Mouse (Mus musculus) lung, adult 2 months (tissue): ENCODE measurements around the gene Ltbp4. TPM values are rescaled to one million over a fixed set of nuclear protein-coding genes. Genes with fewer than 3 reads are reported as not detected.

ENCODE experiments used
- DNase-seq: peaks from one replicate; pipeline ENCODE4 v3.0.0; 2022
- H3K4me1 ChIP-seq: fragments of 200-500 bp; 2 replicates; pipeline ENCODE4 v1.6.1; 2011; ENCODE audit warnings: low read length; ENCODE audit not compliant: control insufficient read depth, insufficient read depth
- H3K4me3 ChIP-seq: fragments of 200-500 bp; replicated peaks from 2 replicates; pipeline ENCODE3; 2011; ENCODE audit warnings: low read depth, mild to moderate bottlenecking, control low read depth, low read length; ENCODE audit errors: extremely low read depth
- CTCF ChIP-seq: fragments of 200-500 bp; IDR thresholded peaks from 2 replicates; pipeline ENCODE4 v1.5.1; 2011; ENCODE audit warnings: mild to moderate bottlenecking, low read length, control low read depth; ENCODE audit not compliant: insufficient read depth
- POLR2A ChIP-seq: fragments of 200-500 bp; IDR thresholded peaks from 2 replicates; pipeline ENCODE4 v1.6.1; 2011; ENCODE audit warnings: low read depth, mild to moderate bottlenecking, control low read depth, low read length, borderline replicate concordance; ENCODE audit errors: extremely low read depth
- WGBS: fragments of 180-500 bp; shearing (Covaris S2); methylation state at CpG from one replicate; pipeline ENCODE4 v1.1.7; 2018; 5-methylcytosine and 5-hydroxymethylcytosine counted together
- polyA plus RNA-seq: library from polyadenylated mRNA; depleted of rRNA; stranded (reverse); fragments of >200 nt; gene quantifications from 2 replicates; pipeline ENCODE4 v1.2.3, GENCODE M21; 2012

The Ltbp4 gene
- polyA plus RNA-seq, 1 experiment, result 496 TPM

GRCm38 (mm10) chr7:27356861-27357594 is 19.5 kb upstream of the Ltbp4 start, which contains the start of gene Gm20479:
TSS of gene Gm20479 (minus strand) at chr7:27357419.
- peaks cover 2% of the 10 kb centered on the region for H3K4me1 ChIP-seq
- WGBS, result 3% methylated on average over 27 of the region's 27 CpGs
- H3K4me3 ChIP-seq, result peak within 1 kb of the TSS; percentile 55
- no peak for TF ChIP-seq CTCF
- peak; percentile 35; the same call in 1 of the 2 replicates for TF ChIP-seq POLR2A
- no peak for DNase-seq

GRCm38 (mm10) chr7:27356248-27356647 is 18.8 kb upstream of the Ltbp4 start:
- Histone ChIP-seq H3K4me1 (peaks cover 2% of the 10 kb centered on the region), H3K4me3 (peak overlapping the region; percentile 55)
- 1% methylated on average over 16 of the region's 16 CpGs for WGBS
- TF ChIP-seq CTCF, result no peak
- 0 out of 2 replicates have a peak, but pooled peaks have one; percentile 2 for TF ChIP-seq POLR2A
- peak; percentile 50 for DNase-seq

- WGBS, result under 1% methylated on average over 34 of the region's 34 CpGs
- DNase-seq, result peak; percentile 85
- peak within 1 kb of the TSS; percentile 90 for H3K4me3 ChIP-seq
- TF ChIP-seq POLR2A (0 out of 2 replicates have a peak, but pooled peaks have one; percentile 23), CTCF (no peak)
- H3K4me1 ChIP-seq, result peaks cover 2% of the 10 kb centered on the region
Observed at GRCm38 (mm10) chr7:27355745-27356240, 18.3 kb upstream of the Ltbp4 start, which contains the start of gene Shkbp1. TSS of gene Shkbp1 (minus strand) at chr7:27356019.

- TF ChIP-seq POLR2A (no peak), CTCF (no peak)
- DNase-seq, result no peak
- WGBS, result 12% methylated on average over 14 of the region's 14 CpGs
- H3K4me3 ChIP-seq, result peak overlapping the region; percentile 90
- H3K4me1 ChIP-seq, result peaks cover 2% of the 10 kb centered on the region
Observed at GRCm38 (mm10) chr7:27355261-27355660, 17.8 kb upstream of the Ltbp4 start.

- H3K4me1 ChIP-seq, result peaks cover 2% of the 10 kb centered on the region
- TF ChIP-seq POLR2A (no peak), CTCF (no peak)
- WGBS, result 60% methylated on average over 4 of the region's 4 CpGs
- no peak for DNase-seq
- no peak overlapping the region for H3K4me3 ChIP-seq
Observed at GRCm38 (mm10) chr7:27354783-27355182, 17.3 kb upstream of the Ltbp4 start.

GRCm38 (mm10) chr7:27354144-27354543 is 16.7 kb upstream of the Ltbp4 start:
- TF ChIP-seq CTCF (no peak), POLR2A (no peak)
- WGBS, result 34% methylated on average over 6 of the region's 6 CpGs
- DNase-seq, result no peak
- peaks cover 2% of the 10 kb centered on the region for H3K4me1 ChIP-seq
- no peak overlapping the region for H3K4me3 ChIP-seq

GRCm38 (mm10) chr7:27345444-27345843 is 8.0 kb upstream of the Ltbp4 start:
- Histone ChIP-seq H3K4me1 (no peaks in the 10 kb centered on the region), H3K4me3 (no peak overlapping the region)
- DNase-seq, result no peak
- WGBS, result 39% methylated on average over 6 of the region's 6 CpGs
- TF ChIP-seq CTCF (no peak), POLR2A (no peak)

- WGBS, result 55% methylated on average over 4 of the region's 4 CpGs
- no peak for DNase-seq
- no peak overlapping the region for H3K4me3 ChIP-seq
- no peak for TF ChIP-seq POLR2A
- TF ChIP-seq CTCF, result no peak
- no peaks in the 10 kb centered on the region for H3K4me1 ChIP-seq
Observed at GRCm38 (mm10) chr7:27342595-27342994, 5.1 kb upstream of the Ltbp4 start.

- no peaks in the 10 kb centered on the region; the same call in 1 of the 2 replicates for H3K4me1 ChIP-seq
- 35% methylated on average over 7 of the region's 7 CpGs for WGBS
- TF ChIP-seq CTCF, result no peak
- TF ChIP-seq POLR2A, result no peak
- H3K4me3 ChIP-seq, result no peak overlapping the region
- DNase-seq, result no peak
Observed at GRCm38 (mm10) chr7:27339519-27339918, 2.0 kb upstream of the Ltbp4 start.
